Mouse (Mus musculus) MEL (cell line): Measurements from ENCODE around the gene Gm10799. TPM values are rescaled to one million over a fixed set of nuclear protein-coding genes. Genes with fewer than 3 reads are reported as not detected.

Source experiments
- DNase-seq: peaks from one replicate; pipeline ENCODE4 v3.0.0; 2011; ENCODE audit warnings: low read depth, low spot score
- H3K27ac ChIP-seq: 2 replicates; pipeline ENCODE4 v1.5.1; 2012; ENCODE audit warnings: low read depth, mild to moderate bottlenecking, control low read depth, low read length, moderate library complexity; ENCODE audit not compliant: control insufficient read depth
- H3K27me3 ChIP-seq, 2 experiments: fragments of 150-350 bp in 1 of 2; sonication (generic) in 1 of 2; 2 replicates each; pipeline ENCODE4 v1.6.1; 2012; ENCODE audit warnings: low read length in 2 of 2, mild to moderate bottlenecking in 2 of 2, improper control_type of control experiment in 1 of 2, moderate library complexity in 1 of 2; ENCODE audit not compliant: insufficient read depth in 2 of 2, control insufficient read depth in 1 of 2
- H3K36me3 ChIP-seq, 2 experiments: 2 replicates each; pipeline ENCODE4 v1.6.1; 2012 to 2014; ENCODE audit warnings: low read length in 2 of 2, improper control_type of control experiment in 1 of 2, inconsistent platforms in 1 of 2, mild to moderate bottlenecking in 1 of 2; ENCODE audit not compliant: insufficient read depth in 2 of 2, control insufficient read depth in 1 of 2
- H3K4me1 ChIP-seq, 2 experiments: fragments of 150-350 bp in 1 of 2; sonication (generic) in 1 of 2; 2 replicates each; pipeline ENCODE4 v1.6.1; 2012; ENCODE audit warnings: low read length in 2 of 2, improper control_type of control experiment in 1 of 2, mild to moderate bottlenecking in 1 of 2; ENCODE audit not compliant: insufficient read depth in 2 of 2, control insufficient read depth in 1 of 2
- H3K4me3 ChIP-seq, 2 experiments: fragments of 150-350 bp in 1 of 2; sonication (generic) in 1 of 2; 2 replicates each; pipeline ENCODE4 v1.5.1; 2012; ENCODE audit warnings: low read depth in 2 of 2, low read length in 2 of 2, mild to moderate bottlenecking in 2 of 2, moderate library complexity in 2 of 2, control low read depth in 1 of 2, improper control_type of control experiment in 1 of 2; ENCODE audit not compliant: control insufficient read depth in 1 of 2, insufficient read depth in 1 of 2
- H3K79me2 ChIP-seq: 2 replicates; pipeline ENCODE4 v1.6.1; 2012; ENCODE audit warnings: mild to moderate bottlenecking, low read length, moderate library complexity; ENCODE audit not compliant: control insufficient read depth, poor library complexity, insufficient read depth
- H3K9ac ChIP-seq: 2 replicates; pipeline ENCODE4 v1.6.1; 2012; ENCODE audit warnings: low read depth, mild to moderate bottlenecking, control low read depth, low read length, moderate library complexity; ENCODE audit not compliant: control insufficient read depth, poor library complexity, severe bottlenecking
- H3K9me3 ChIP-seq: fragments of 150-350 bp; sonication (generic); replicated peaks from 2 replicates; pipeline ENCODE4 v1.6.1; 2012; ENCODE audit warnings: mild to moderate bottlenecking, low read length, improper control_type of control experiment, moderate library complexity; ENCODE audit not compliant: insufficient read depth
- BHLHE40 ChIP-seq: IDR thresholded peaks from 2 replicates; pipeline ENCODE4 v1.6.1; 2012; ENCODE audit warnings: low read depth, mild to moderate bottlenecking, inconsistent platforms, low read length, improper control_type of control experiment, borderline replicate concordance
- E2F4 ChIP-seq: IDR thresholded peaks from 2 replicates; pipeline ENCODE4 v1.6.1; 2011; ENCODE audit warnings: low read depth, low read length, improper control_type of control experiment, borderline replicate concordance
- GATA1 ChIP-seq: IDR thresholded peaks from 2 replicates; pipeline ENCODE4 v1.6.1; 2011; ENCODE audit warnings: low read depth, low read length, improper control_type of control experiment
- HCFC1 ChIP-seq: IDR thresholded peaks from 2 replicates; pipeline ENCODE4 v1.6.1; 2012; ENCODE audit warnings: low read depth, mild to moderate bottlenecking, inconsistent platforms, low read length, improper control_type of control experiment, moderate library complexity
- JUND ChIP-seq: IDR thresholded peaks from 2 replicates; pipeline ENCODE4 v1.6.1; 2011; ENCODE audit warnings: low read depth, mild to moderate bottlenecking, improper control_type of control experiment, low read length
- MAFK ChIP-seq: IDR thresholded peaks from 2 replicates; pipeline ENCODE4 v1.6.1; 2011; ENCODE audit warnings: low read depth, mild to moderate bottlenecking, low read length, improper control_type of control experiment, borderline replicate concordance
- MAZ ChIP-seq: IDR thresholded peaks from 2 replicates; pipeline ENCODE4 v1.6.1; 2012; ENCODE audit warnings: low read depth, mild to moderate bottlenecking, inconsistent platforms, low read length, improper control_type of control experiment
- MXI1 ChIP-seq: IDR thresholded peaks from 2 replicates; pipeline ENCODE4 v1.6.1; 2011; ENCODE audit warnings: mild to moderate bottlenecking, low read depth, low read length, improper control_type of control experiment
- MYB ChIP-seq: IDR thresholded peaks from 2 replicates; pipeline ENCODE4 v1.6.1; 2011; ENCODE audit warnings: mild to moderate bottlenecking, low read depth, low read length, improper control_type of control experiment
- MYC ChIP-seq: IDR thresholded peaks from 2 replicates; pipeline ENCODE4 v1.6.1; 2011; ENCODE audit warnings: low read depth, mild to moderate bottlenecking, low read length, improper control_type of control experiment, moderate library complexity
- NELFE ChIP-seq: IDR thresholded peaks from 2 replicates; pipeline ENCODE4 v1.6.1; 2011; ENCODE audit warnings: low read depth, low read length, improper control_type of control experiment
- RAD21 ChIP-seq: IDR thresholded peaks from 2 replicates; pipeline ENCODE4 v1.6.1; 2011; ENCODE audit warnings: mild to moderate bottlenecking, low read depth, low read length, improper control_type of control experiment
- RCOR1 ChIP-seq: IDR thresholded peaks from 2 replicates; pipeline ENCODE4 v1.6.1; 2012; ENCODE audit warnings: low read depth, mild to moderate bottlenecking, inconsistent platforms, low read length, improper control_type of control experiment
- SIN3A ChIP-seq: IDR thresholded peaks from 2 replicates; pipeline ENCODE4 v1.6.1; 2012; ENCODE audit warnings: low read length, improper control_type of control experiment, inconsistent platforms
- SMC3 ChIP-seq: IDR thresholded peaks from 2 replicates; pipeline ENCODE4 v1.6.1; 2011; ENCODE audit warnings: low read depth, low read length, improper control_type of control experiment
- USF1 ChIP-seq: IDR thresholded peaks from 2 replicates; pipeline ENCODE4 v1.6.1; 2014; ENCODE audit warnings: low read depth, mild to moderate bottlenecking, inconsistent platforms, low read length, improper control_type of control experiment, moderate library complexity
- USF2 ChIP-seq, 2 experiments: IDR thresholded peaks; 2 replicates each; pipeline ENCODE4 v1.6.1; 2011 to 2012; ENCODE audit warnings: improper control_type of control experiment in 2 of 2, low read length in 2 of 2, borderline replicate concordance in 1 of 2, inconsistent platforms in 1 of 2, low read depth in 1 of 2, mild to moderate bottlenecking in 1 of 2; ENCODE audit not compliant: insufficient read depth in 1 of 2
- ZC3H11A ChIP-seq: IDR thresholded peaks from 2 replicates; pipeline ENCODE4 v1.6.1; 2012; ENCODE audit warnings: low read depth, mild to moderate bottlenecking, inconsistent platforms, low read length, improper control_type of control experiment
- ZMIZ1 ChIP-seq: IDR thresholded peaks from 2 replicates; pipeline ENCODE4 v1.6.1; 2012; ENCODE audit warnings: low read depth, mild to moderate bottlenecking, inconsistent platforms, low read length, improper control_type of control experiment, moderate library complexity
- polyA plus RNA-seq, 2 experiments: library from polyadenylated mRNA; stranded (reverse) in 1 of 2; unstranded in 1 of 2; fragments of >175 nt in 1 of 2; fragments of >200 nt in 1 of 2; gene quantifications; 2 replicates each; pipeline versions ENCODE4 v1.2.1 to v1.2.4; 2012; ENCODE audit warnings: low replicate concordance in 2 of 2, low read depth in 1 of 2; ENCODE audit not compliant: insufficient read length in 2 of 2, insufficient read depth in 1 of 2, missing spikeins in 1 of 2
- total RNA-seq: library from RNA; depleted of rRNA; stranded (reverse); fragments of 300-350 nt; gene quantifications from 2 replicates; pipeline ENCODE4 v1.2.3, GENCODE M21; 2012

Gene Gm10799
- total and polyA plus RNA-seq, 3 experiments, result not detected

GRCm38 (mm10) chr2:104038236-104038635, 30.1 kb downstream of the Gm10799 start:
- H3K9me3 ChIP-seq, result no peaks in the 10 kb centered on the region
- no peak for TF ChIP-seq RCOR1
- no peak for TF ChIP-seq MYB
- TF ChIP-seq SMC3, result no peak
- TF ChIP-seq ZMIZ1, result no peak
- TF ChIP-seq MAZ, result no peak
- TF ChIP-seq HCFC1, result no peak
- TF ChIP-seq JUND, result no peak
- no peak for TF ChIP-seq ZC3H11A
- TF ChIP-seq MYC, result no peak
- TF ChIP-seq BHLHE40, result no peak
- TF ChIP-seq RAD21, result no peak
- TF ChIP-seq MAFK, result no peak
- TF ChIP-seq MXI1, result no peak
- TF ChIP-seq E2F4, result no peak
- TF ChIP-seq USF2 (IDR thresholded peaks at IDR 0.05; ENCODE audit: borderline replicate concordance in 1 of 2, insufficient read depth in 1 of 2, low read depth in 1 of 2, low read length in 2 of 2), result no peak
- TF ChIP-seq USF1, result no peak
- no peak for TF ChIP-seq SIN3A
- TF ChIP-seq, all 39 proteins: peak for 0
- Histone ChIP-seq H3K27me3 (no peaks in the 10 kb centered on the region), H3K36me3 (peaks cover 8 to 20% of the 10 kb centered on the region in 2 experiments), H3K79me2 (no peaks in the 10 kb centered on the region), H3K4me1 (no peaks in the 10 kb centered on the region), H3K9ac (no peak overlapping the region), H3K4me3 (no peak overlapping the region), H3K27ac (no peak overlapping the region)
- DNase-seq, result no peak

GRCm38 (mm10) chr2:104036316-104036715, 32.0 kb downstream of the Gm10799 start:
- TF ChIP-seq NELFE (no peak), GATA1 (0 out of 2 replicates have a peak, but pooled peaks have one; percentile 15)
- peaks cover 8 to 15% of the 10 kb centered on the region in 2 experiments for H3K36me3 ChIP-seq
- H3K27me3 ChIP-seq, result no peaks in the 10 kb centered on the region
- H3K27ac ChIP-seq, result no peak overlapping the region
- no peaks in the 10 kb centered on the region for H3K4me1 ChIP-seq
- no peaks in the 10 kb centered on the region for H3K9me3 ChIP-seq
- no peaks in the 10 kb centered on the region; the same call in 1 of the 2 replicates for H3K79me2 ChIP-seq
- no peak overlapping the region for H3K4me3 ChIP-seq
- DNase-seq, result no peak
- no peak overlapping the region for H3K9ac ChIP-seq
